9 mouse cellular contexts compared by ENCODE assay signal in genomic region chr16:43979010-43979327, GRCm38 (mm10). TPM values are rescaled to one million over a fixed set of nuclear protein-coding genes. Genes with fewer than 3 reads are reported as not detected.
A peak's percentile ranks its signal among the peaks of the same experiment; 100 is the strongest.
DNase-seq lines count a peak whose midpoint lies in the region; ATAC-seq and TF ChIP-seq lines count a peak whose summit lies in the region.
"Had no signal": no experiment of that assay in that cellular context is flagged by ENCODE, and none has a peak within 500 bp of the region (broad histone marks: within the 10 kb centered on the region; RNA-seq: fewer than 3 reads in every experiment).

No protein-coding gene starts in this region.

- no peaks in the 10 kb centered on the region for H3K9me3 ChIP-seq in heart, embryonic 13.5 days
- H3K9me3 ChIP-seq in G1E (replicated peaks): no peaks in the 10 kb centered on the region
- H3K9me3 ChIP-seq in forebrain, postnatal 0 days (ENCODE audit: low read length): no peaks in the 10 kb centered on the region
- H3K9me3 ChIP-seq in liver, postnatal 0 days (ENCODE audit: low read length): no peaks in the 10 kb centered on the region

- no peak for ATAC-seq in heart, embryonic 13.5 days (ENCODE audit: extremely low read depth, insufficient number of reproducible peaks, low FRiP score, low TSS enrichment)
- ATAC-seq in G1E (ENCODE audit: extremely low read depth, insufficient number of reproducible peaks, low FRiP score, poor library complexity, severe bottlenecking): no peak
- no peak for ATAC-seq in forebrain, postnatal 0 days
- ATAC-seq in liver, postnatal 0 days: no peak

- peak overlapping the region; percentile 84 for H3K4me3 ChIP-seq in heart, embryonic 13.5 days
- H3K4me3 ChIP-seq in G1E (ENCODE audit: low read depth, low read length): peak overlapping the region; percentile 73
- peak overlapping the region; percentile 77 for H3K4me3 ChIP-seq in forebrain, postnatal 0 days (ENCODE audit: low read depth, low read length)
- H3K4me3 ChIP-seq in liver, postnatal 0 days (ENCODE audit: low read depth, low read length): peak overlapping the region; percentile 62

- H3K27me3 ChIP-seq in heart, embryonic 13.5 days (replicated peaks): peaks cover 33% of the 10 kb centered on the region
- H3K27me3 ChIP-seq in G1E (ENCODE audit: insufficient read depth, low read length): peaks cover 18% of the 10 kb centered on the region
- H3K27me3 ChIP-seq in forebrain, postnatal 0 days (ENCODE audit: insufficient read depth, low read length): no peaks in the 10 kb centered on the region
- H3K27me3 ChIP-seq in liver, postnatal 0 days (ENCODE audit: insufficient read depth, low read length): no peaks in the 10 kb centered on the region

- peak overlapping the region; percentile 100 for H3K4me2 ChIP-seq in heart, embryonic 13.5 days
- peak overlapping the region; percentile 98 for H3K4me2 ChIP-seq in forebrain, postnatal 0 days (ENCODE audit: low read depth)
- peak overlapping the region; percentile 95 for H3K4me2 ChIP-seq in liver, postnatal 0 days (ENCODE audit: low read depth, low read length)

- H3K9ac ChIP-seq in heart, embryonic 13.5 days: peak overlapping the region; percentile 82
- peak overlapping the region; percentile 64 for H3K9ac ChIP-seq in forebrain, postnatal 0 days
- peak overlapping the region; percentile 56; the same call in 1 of the 2 replicates for H3K9ac ChIP-seq in liver, postnatal 0 days (replicated peaks)

- H3K36me3 ChIP-seq in heart, embryonic 13.5 days: no peaks in the 10 kb centered on the region
- H3K36me3 ChIP-seq in G1E (replicated peaks): no peaks in the 10 kb centered on the region
- no peaks in the 10 kb centered on the region for H3K36me3 ChIP-seq in forebrain, postnatal 0 days (ENCODE audit: insufficient read depth)
- H3K36me3 ChIP-seq in liver, postnatal 0 days (replicated peaks; ENCODE audit: insufficient read depth, low read length): no peaks in the 10 kb centered on the region

- H3K27ac ChIP-seq in heart, embryonic 13.5 days (replicated peaks): no peak overlapping the region
- no peak overlapping the region for H3K27ac ChIP-seq in forebrain, postnatal 0 days (ENCODE audit: low read depth, low read length)
- no peak overlapping the region for H3K27ac ChIP-seq in liver, postnatal 0 days (ENCODE audit: low read depth)
- H3K27ac ChIP-seq: macrophage had no signal

- TF ChIP-seq EP300 in liver, postnatal 0 days (IDR thresholded peaks at IDR 0.05; ENCODE audit: low read depth): no peak

- TF ChIP-seq CTCF in G1E (IDR thresholded peaks at IDR 0.05; ENCODE audit: low read depth, low read length): no peak
- no peak for TF ChIP-seq CTCF in forebrain, postnatal 0 days (IDR thresholded peaks at IDR 0.05; ENCODE audit: low read depth)
- no peak for TF ChIP-seq CTCF in liver, postnatal 0 days (IDR thresholded peaks at IDR 0.05; ENCODE audit: low read depth)

- WGBS in heart, embryonic 13.5 days: 18% methylated on average over 7 of the region's 7 CpGs
- 13% methylated on average over 7 of the region's 7 CpGs for WGBS in forebrain, postnatal 0 days
- WGBS in liver, postnatal 0 days (ENCODE audit: insufficient replicate concordance): 25% methylated on average over 7 of the region's 7 CpGs

- intact Hi-C loops in heart, postnatal 36 days (cut with DNase I): no loop called here
- intact Hi-C loops in gastrocnemius, postnatal 14 days (cut with DNase I; ENCODE audit: low total_unique reads): no loop called here

- H3K4me1 ChIP-seq in heart, embryonic 13.5 days: 0 out of 2 replicates have a peak, but pooled peaks cover 3% of the 10 kb centered on the region
- H3K4me1 ChIP-seq in G1E (ENCODE audit: insufficient read depth, low read depth, low read length): peaks cover 12% of the 10 kb centered on the region
- H3K4me1 ChIP-seq in forebrain, postnatal 0 days (ENCODE audit: insufficient read depth): no peaks in the 10 kb centered on the region
- H3K4me1 ChIP-seq in liver, postnatal 0 days (ENCODE audit: insufficient read depth): peaks cover 4% of the 10 kb centered on the region

- no peak for DNase-seq in heart, postnatal 36 days
- no peak for DNase-seq in G1E (ENCODE audit: low spot score)
- DNase-seq in forebrain, postnatal 0 days: peak; percentile 38
- no peak for DNase-seq in liver, postnatal 0 days
- no peak for DNase-seq in gastrocnemius, postnatal 14 days
- no peak for DNase-seq in left cerebral cortex, adult 8-10 months (ENCODE audit: low spot score in 2 of 2)
- DNase-seq in kidney, postnatal 36 days: no peak

RNA-seq across cellular contexts. Expression of gene Zdhhc23, which starts 0.6 kb away (rescaled TPM):
- polyA plus RNA-seq in heart, embryonic 13.5 days (2015; fragmentation: Nextera tagmentation; extraction: Ambion mirVana): 1.2 and 1.4 TPM in 2 replicates
- under 1 TPM; 0.28 to 0.38 TPM for total RNA-seq in heart, postnatal 36 days (2021)
- total RNA-seq in G1E (2014; fragmentation: Nextera tagmentation) (0.90 TPM in 1 of 2 replicates, not detected in the other), G1E (2017) (0.52 and 0.55 TPM in 2 replicates)
- 0.11 and 0.21 TPM in 2 replicates for polyA plus RNA-seq in G1E (2012)
- 9.0 and 10.8 TPM in 2 replicates for total RNA-seq in forebrain, postnatal 0 days (2014; rRNA removed)
- polyA plus RNA-seq in forebrain, postnatal 0 days (2015; fragmentation: Nextera tagmentation; extraction: Ambion mirVana): 2.9 and 5.4 TPM in 2 replicates
- 0.20 and 0.40 TPM in 2 replicates for polyA plus RNA-seq in liver, postnatal 0 days (2015; fragmentation: Nextera tagmentation; extraction: Ambion mirVana)
- total RNA-seq in gastrocnemius, postnatal 14 days (2021): 1 to 10 TPM; 1.6 to 6.0 TPM
- 10 to 100 TPM; 23.8 to 26.2 (median 25.3) TPM for total RNA-seq in left cerebral cortex, adult 8-10 months (2022)

RNA-seq across cellular contexts. Expression of gene Qtrt2, which starts 52.4 kb away (rescaled TPM):
- polyA plus RNA-seq in heart, embryonic 13.5 days (2015; fragmentation: Nextera tagmentation; extraction: Ambion mirVana): 12.2 and 13.7 TPM in 2 replicates
- 10 to 100 TPM; 10.9 to 14.1 TPM for total RNA-seq in heart, postnatal 36 days (2021)
- total RNA-seq in G1E (2014; fragmentation: Nextera tagmentation) (19.2 and 24.8 TPM in 2 replicates), G1E (2017) (27.5 and 31.9 TPM in 2 replicates)
- polyA plus RNA-seq in G1E (2012): 2.2 and 6.0 TPM in 2 replicates
- 32.5 and 32.8 TPM in 2 replicates for total RNA-seq in forebrain, postnatal 0 days (2014; rRNA removed)
- polyA plus RNA-seq in forebrain, postnatal 0 days (2015; fragmentation: Nextera tagmentation; extraction: Ambion mirVana): 9.6 and 11.7 TPM in 2 replicates
- polyA plus RNA-seq in liver, postnatal 0 days (2015; fragmentation: Nextera tagmentation; extraction: Ambion mirVana): 4.4 and 4.7 TPM in 2 replicates
- 1 to 10 TPM; 7.4 to 9.5 TPM for total RNA-seq in gastrocnemius, postnatal 14 days (2021)
- total RNA-seq in left cerebral cortex, adult 8-10 months (2022): 10 to 100 TPM; 33.7 to 37.4 (median 35.8) TPM
